Mouse (Mus musculus) embryonic facial prominence, embryonic 14.5 days (tissue): ENCODE results near the gene Lpcat4. TPM values are rescaled to one million over a fixed set of nuclear protein-coding genes. Genes with fewer than 3 reads are reported as not detected.
A peak's percentile ranks its signal among the peaks of the same experiment; 100 is the strongest.

Experiments
- ATAC-seq: fragments of 200-750 bp; cut with Nextera tagmentation; 2 replicates; pipeline ENCODE4 v1.8.0; 2017; ENCODE audit warnings: low read depth, moderate number of reproducible peaks, moderate TSS enrichment
- DNase-seq: peaks from one replicate; pipeline ENCODE4 v3.0.0-alpha.2; 2015; ENCODE audit warnings: low spot score
- H3K27ac ChIP-seq: fragments of 300-500 bp; sonication (generic); replicated peaks from 2 replicates; pipeline ENCODE4 v1.5.1; 2014; ENCODE audit warnings: low read depth, mild to moderate bottlenecking, low read length, moderate library complexity
- H3K27me3 ChIP-seq: fragments of 300-500 bp; sonication (generic); replicated peaks from 2 replicates; pipeline ENCODE4 v1.6.1; 2014; ENCODE audit warnings: low read length; ENCODE audit not compliant: control insufficient read depth, insufficient read depth
- H3K36me3 ChIP-seq: fragments of 300-500 bp; sonication (generic); 2 replicates; pipeline ENCODE4 v1.6.1; 2014; ENCODE audit warnings: low read length, mixed read lengths; ENCODE audit not compliant: control insufficient read depth, insufficient read depth
- H3K4me1 ChIP-seq: fragments of 300-500 bp; sonication (generic); 2 replicates; pipeline ENCODE4 v1.6.1; 2014; ENCODE audit warnings: antibody characterized with exemption, low read length; ENCODE audit not compliant: control insufficient read depth, insufficient read depth
- H3K4me2 ChIP-seq: fragments of 300-500 bp; sonication (generic); 2 replicates; pipeline ENCODE4 v1.6.1; 2014; ENCODE audit warnings: low read depth, mild to moderate bottlenecking, low read length, moderate library complexity, mixed read lengths
- H3K4me3 ChIP-seq: fragments of 300-500 bp; sonication (generic); 2 replicates; pipeline ENCODE4 v1.5.1; 2014; ENCODE audit warnings: low read depth, mild to moderate bottlenecking, low read length
- H3K9ac ChIP-seq: fragments of 300-500 bp; sonication (generic); 2 replicates; pipeline ENCODE4 v1.6.1; 2014; ENCODE audit warnings: low read depth, mild to moderate bottlenecking, low read length, moderate library complexity, mixed read lengths
- H3K9me3 ChIP-seq: fragments of 300-500 bp; sonication (generic); 2 replicates; pipeline ENCODE4 v1.6.1; 2016; ENCODE audit warnings: low read length; ENCODE audit not compliant: control insufficient read depth
- WGBS: fragments of 180-500 bp; shearing (Covaris S2); extraction: QIAGEN DNeasy Blood & Tissue Kit; methylation state at CpG from one replicate; pipeline ENCODE4 v1.1.7; 2014; 5-methylcytosine and 5-hydroxymethylcytosine counted together
- polyA plus RNA-seq: library from polyadenylated mRNA; unstranded; fragments of >200 nt; fragmentation: Nextera tagmentation; extraction: Ambion mirVana; gene quantifications from 2 replicates; pipeline ENCODE4 v1.2.1, GENCODE M21; 2014

Gene Lpcat4
- 17.5 and 19.3 TPM in 2 replicates for polyA plus RNA-seq

GRCm38 (mm10) chr2:112239212-112239934 lies at the start of gene Lpcat4:
Lpcat4 (plus strand) TSS chr2:112239468.
- peak; percentile 91 for DNase-seq
- Histone ChIP-seq H3K9ac (peak within 1 kb of the TSS; percentile 83), H3K27ac (peak within 1 kb of the TSS; percentile 92), H3K9me3 (no peaks in the 10 kb centered on the region), H3K36me3 (peaks cover 8% of the 10 kb centered on the region; the same call in 1 of the 2 replicates), H3K27me3 (no peaks in the 10 kb centered on the region), H3K4me3 (peak within 1 kb of the TSS; percentile 80), H3K4me1 (peaks cover 5% of the 10 kb centered on the region; the same call in 1 of the 2 replicates), H3K4me2 (peak within 1 kb of the TSS; percentile 88)
- peak; percentile 91 for ATAC-seq
- under 1% methylated on average over 36 of the region's 94 CpGs for WGBS

GRCm38 (mm10) chr2:112196859-112197258 lies 42.4 kb upstream of the Lpcat4 start:
- no peak overlapping the region for H3K4me2 ChIP-seq
- no peak overlapping the region for H3K9ac ChIP-seq
- no peaks in the 10 kb centered on the region for H3K27me3 ChIP-seq
- DNase-seq (peak; percentile 69), ATAC-seq (peak; percentile 62)
- no peak overlapping the region for H3K27ac ChIP-seq
- WGBS = 1% methylated on average over 2 of the region's 2 CpGs
- H3K4me3 ChIP-seq = no peak overlapping the region
- no peaks in the 10 kb centered on the region for H3K4me1 ChIP-seq
- no peaks in the 10 kb centered on the region for H3K36me3 ChIP-seq
- H3K9me3 ChIP-seq = no peaks in the 10 kb centered on the region

- Histone ChIP-seq H3K9me3 (no peaks in the 10 kb centered on the region), H3K27ac (0 out of 2 replicates have a peak overlapping the region, but pooled peaks have one; percentile 24), H3K4me3 (no peak overlapping the region), H3K36me3 (no peaks in the 10 kb centered on the region), H3K9ac (no peak overlapping the region), H3K4me1 (no peaks in the 10 kb centered on the region), H3K27me3 (no peaks in the 10 kb centered on the region), H3K4me2 (no peak overlapping the region)
- DNase-seq = peak; percentile 93
- WGBS = 41% methylated on average over 6 of the region's 6 CpGs
- ATAC-seq = peak; percentile 84
Observed at GRCm38 (mm10) chr2:112203056-112203455, 36.2 kb upstream of the Lpcat4 start.

- Histone ChIP-seq H3K4me1 (no peaks in the 10 kb centered on the region), H3K9me3 (no peaks in the 10 kb centered on the region), H3K9ac (no peak overlapping the region), H3K4me3 (no peak overlapping the region), H3K4me2 (no peak overlapping the region), H3K27me3 (no peaks in the 10 kb centered on the region), H3K36me3 (no peaks in the 10 kb centered on the region), H3K27ac (no peak overlapping the region)
- DNase-seq = peak; percentile 10
- ATAC-seq = peak; percentile 4; the same call in 1 of the 2 replicates
- 69% methylated on average over 6 of the region's 6 CpGs for WGBS
Observed at GRCm38 (mm10) chr2:112210142-112210541, 29.1 kb upstream of the Lpcat4 start.

GRCm38 (mm10) chr2:112210699-112211098 lies 28.6 kb upstream of the Lpcat4 start:
- H3K4me2 ChIP-seq = no peak overlapping the region
- no peaks in the 10 kb centered on the region for H3K27me3 ChIP-seq
- DNase-seq = no peak
- no peak for ATAC-seq
- H3K27ac ChIP-seq = no peak overlapping the region
- H3K4me3 ChIP-seq = no peak overlapping the region
- no peak overlapping the region for H3K9ac ChIP-seq
- no peaks in the 10 kb centered on the region for H3K9me3 ChIP-seq
- no peaks in the 10 kb centered on the region for H3K4me1 ChIP-seq
- no peaks in the 10 kb centered on the region for H3K36me3 ChIP-seq
- WGBS = 80% methylated on average over 2 of the region's 2 CpGs

GRCm38 (mm10) chr2:112215977-112216376 lies 23.3 kb upstream of the Lpcat4 start:
- Histone ChIP-seq H3K4me2 (no peak overlapping the region), H3K4me3 (no peak overlapping the region), H3K9me3 (no peaks in the 10 kb centered on the region), H3K27ac (no peak overlapping the region), H3K9ac (no peak overlapping the region), H3K27me3 (no peaks in the 10 kb centered on the region), H3K36me3 (no peaks in the 10 kb centered on the region), H3K4me1 (no peaks in the 10 kb centered on the region)
- DNase-seq (peak; percentile 72), ATAC-seq (peak; percentile 85)
- WGBS = 12% methylated on average over 1 of the region's 1 CpGs

- Histone ChIP-seq H3K9me3 (no peaks in the 10 kb centered on the region), H3K9ac (no peak overlapping the region), H3K4me2 (no peak overlapping the region), H3K27me3 (no peaks in the 10 kb centered on the region), H3K36me3 (no peaks in the 10 kb centered on the region), H3K27ac (no peak overlapping the region), H3K4me1 (no peaks in the 10 kb centered on the region), H3K4me3 (no peak overlapping the region)
- WGBS = 72% methylated on average over 6 of the region's 6 CpGs
- DNase-seq = no peak
- ATAC-seq = no peak
Observed at GRCm38 (mm10) chr2:112217614-112218013, 21.7 kb upstream of the Lpcat4 start.

- Histone ChIP-seq H3K27ac (no peak overlapping the region), H3K27me3 (no peaks in the 10 kb centered on the region), H3K4me3 (no peak overlapping the region), H3K4me1 (no peaks in the 10 kb centered on the region), H3K36me3 (no peaks in the 10 kb centered on the region), H3K9ac (no peak overlapping the region), H3K9me3 (no peaks in the 10 kb centered on the region), H3K4me2 (no peak overlapping the region)
- no peak for DNase-seq
- 84% methylated on average over 5 of the region's 5 CpGs for WGBS
- ATAC-seq = no peak
Observed at GRCm38 (mm10) chr2:112220880-112221279, 18.4 kb upstream of the Lpcat4 start.

GRCm38 (mm10) chr2:112222607-112223006 lies 16.7 kb upstream of the Lpcat4 start:
- no peaks in the 10 kb centered on the region for H3K36me3 ChIP-seq
- DNase-seq (no peak), ATAC-seq (no peak)
- no peaks in the 10 kb centered on the region for H3K9me3 ChIP-seq
- H3K4me3 ChIP-seq = no peak overlapping the region
- WGBS = 77% methylated on average over 5 of the region's 5 CpGs
- H3K4me2 ChIP-seq = no peak overlapping the region
- H3K27ac ChIP-seq = no peak overlapping the region
- H3K9ac ChIP-seq = no peak overlapping the region
- H3K4me1 ChIP-seq = no peaks in the 10 kb centered on the region
- no peaks in the 10 kb centered on the region for H3K27me3 ChIP-seq
